Mouse (Mus musculus): Measurements from ENCODE around the gene Acy3.

GRCm38 (mm10) chr19:3991966-3992365, 5.6 kb downstream of the Acy3 start:
- TF ChIP-seq CTCF (IDR thresholded peaks at IDR 0.05; ENCODE audit: low read depth) = no peak
- no peak for TF ChIP-seq EP300 (IDR thresholded peaks at IDR 0.05; ENCODE audit: low read depth)

All from liver, embryonic 14.5 days (tissue).